Mouse (Mus musculus): ENCODE results near the gene Nfia. TPM values are rescaled to one million over a fixed set of nuclear protein-coding genes. Genes with fewer than 3 reads are reported as not detected.

Nfia gene
- polyA plus RNA-seq, 1 experiment from 2014 or later, result 37.2 TPM

DNA sequence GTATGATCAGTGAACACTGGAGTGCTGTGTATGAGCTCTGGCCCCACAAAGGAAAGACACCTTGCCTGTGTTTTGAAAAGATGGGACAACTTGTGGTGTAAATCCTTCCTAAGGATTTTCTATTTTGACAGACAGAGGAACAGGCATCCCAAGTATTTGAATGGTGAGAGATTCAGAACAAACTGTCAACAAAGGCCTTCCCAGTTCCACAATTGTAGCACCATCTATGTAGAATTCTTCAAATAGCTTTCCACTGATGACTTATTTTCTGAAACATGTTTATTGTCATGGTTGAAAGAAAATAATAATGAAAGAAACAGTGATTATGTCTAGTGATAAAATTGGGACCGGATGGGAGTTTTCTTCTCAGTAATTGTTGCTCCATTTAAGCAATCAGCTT is 45.2 kb downstream of the Nfia start:
- H3K27ac ChIP-seq (replicated peaks; ENCODE audit: low read depth, low read length), result no peak overlapping the region
- H3K9ac ChIP-seq (replicated peaks; ENCODE audit: low read length), result no peak overlapping the region
- H3K27me3 ChIP-seq (ENCODE audit: control insufficient read depth, insufficient read depth, low read length), result no peaks in the 10 kb centered on the region
- H3K4me2 ChIP-seq (ENCODE audit: low read length), result no peak overlapping the region
- H3K4me1 ChIP-seq (ENCODE audit: control insufficient read depth, insufficient read depth, low read length), result no peaks in the 10 kb centered on the region
- H3K36me3 ChIP-seq (ENCODE audit: control insufficient read depth, insufficient read depth, low read length), result no peaks in the 10 kb centered on the region
- H3K9me3 ChIP-seq (ENCODE audit: control insufficient read depth, low read length), result no peaks in the 10 kb centered on the region
- no peak for ATAC-seq (ENCODE audit: low FRiP score, low TSS enrichment)
- no peak overlapping the region for H3K4me3 ChIP-seq (replicated peaks; ENCODE audit: low read depth, low read length)
- DNase-seq, result no peak
- 94% methylated on average over 1 of the region's 1 CpGs for WGBS

DNA sequence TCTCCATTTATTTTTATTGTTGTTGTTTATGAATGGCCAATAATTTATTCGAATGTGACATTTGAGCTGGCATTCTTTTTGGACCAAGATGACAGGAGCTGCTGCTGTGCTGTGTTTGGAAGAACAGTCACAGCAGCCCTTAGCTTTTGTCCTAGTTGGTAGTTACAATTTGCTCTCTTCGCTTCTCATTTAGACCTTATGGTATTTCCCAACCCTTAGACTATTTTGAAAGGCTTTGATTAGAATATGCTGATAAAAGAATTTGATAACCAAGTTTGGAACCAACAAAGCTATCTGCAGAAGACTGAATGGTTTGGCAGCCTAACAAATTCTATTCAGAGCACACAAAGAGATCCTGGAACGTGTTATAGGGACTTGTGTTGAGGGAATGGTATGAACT is 46.0 kb downstream of the Nfia start:
- WGBS, result 77% methylated on average over 3 of the region's 3 CpGs
- DNase-seq (no peak), ATAC-seq (ENCODE audit: low FRiP score, low TSS enrichment) (no peak)
- Histone ChIP-seq H3K9ac (replicated peaks; ENCODE audit: low read length) (no peak overlapping the region), H3K9me3 (ENCODE audit: control insufficient read depth, low read length) (no peaks in the 10 kb centered on the region), H3K36me3 (ENCODE audit: control insufficient read depth, insufficient read depth, low read length) (no peaks in the 10 kb centered on the region), H3K27me3 (ENCODE audit: control insufficient read depth, insufficient read depth, low read length) (no peaks in the 10 kb centered on the region), H3K27ac (replicated peaks; ENCODE audit: low read depth, low read length) (no peak overlapping the region), H3K4me2 (ENCODE audit: low read length) (no peak overlapping the region), H3K4me1 (ENCODE audit: control insufficient read depth, insufficient read depth, low read length) (no peaks in the 10 kb centered on the region), H3K4me3 (replicated peaks; ENCODE audit: low read depth, low read length) (no peak overlapping the region)

DNA sequence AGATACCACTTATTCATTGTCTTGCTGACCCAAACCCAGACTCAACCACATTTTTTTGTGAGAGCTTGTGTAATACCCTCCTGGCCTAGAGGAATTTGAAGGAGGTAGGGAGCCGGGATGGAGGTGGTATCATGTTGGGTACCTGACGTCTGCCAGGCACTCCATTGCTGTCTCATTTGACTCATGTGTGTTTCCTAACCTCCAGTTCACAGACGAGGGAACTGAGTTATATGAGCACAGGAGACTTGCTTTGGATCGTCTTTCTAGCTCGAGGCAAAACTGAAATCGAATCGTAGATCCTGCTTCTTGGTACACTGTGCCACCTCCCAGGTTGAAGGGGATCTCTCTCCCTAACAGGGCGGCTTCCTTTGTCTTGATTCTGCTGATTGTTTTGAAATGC is 46.6 kb downstream of the Nfia start:
- ATAC-seq (ENCODE audit: low FRiP score, low TSS enrichment), result no peak
- 90% methylated on average over 8 of the region's 8 CpGs for whole genome bisulfite sequencing
- DNase-seq, result no peak

DNA sequence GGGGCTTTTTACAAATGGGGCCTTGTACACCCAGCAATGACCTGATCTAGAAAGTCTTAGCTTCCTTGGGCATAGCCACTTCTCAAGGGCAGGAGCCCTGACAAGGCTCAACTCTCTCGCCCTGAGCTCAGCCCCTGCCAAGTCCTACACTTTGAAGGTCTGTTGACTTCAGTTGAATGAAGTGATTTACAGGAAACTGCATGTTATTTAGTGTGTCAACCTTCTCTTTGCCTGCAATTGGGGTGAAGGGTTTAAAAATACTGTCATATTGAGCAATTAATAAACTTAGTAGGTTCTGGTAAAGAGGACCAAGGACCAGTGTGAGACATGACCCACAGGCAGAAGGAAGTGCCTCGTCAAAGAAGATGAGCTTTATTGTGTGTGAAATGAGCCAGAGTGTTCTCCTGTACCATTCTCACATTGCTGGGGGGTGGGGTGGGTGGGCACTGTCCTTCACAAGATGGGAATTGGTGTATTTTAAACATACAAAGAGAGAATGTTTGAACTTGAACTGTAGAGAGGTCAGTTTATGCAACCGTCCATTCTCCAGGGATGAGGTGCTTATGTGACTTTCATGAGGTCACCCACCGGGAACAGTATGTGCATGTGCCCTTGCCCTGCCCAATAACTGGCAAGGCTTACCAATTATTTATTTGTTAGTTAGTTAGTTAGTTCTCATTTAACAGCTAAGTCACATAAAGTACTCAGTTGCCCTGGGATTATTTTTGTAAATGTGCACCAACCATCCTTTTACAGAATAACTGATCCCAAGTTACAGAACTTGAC is 48.1 kb downstream of the Nfia start:
- H3K4me1 ChIP-seq (ENCODE audit: control insufficient read depth, insufficient read depth, low read length), result peaks cover 12% of the 10 kb centered on the region

More for the DNA sequence above, 46.6 kb downstream of the Nfia start:
- no peak overlapping the region for H3K27ac ChIP-seq (replicated peaks; ENCODE audit: low read depth, low read length)
- no peaks in the 10 kb centered on the region; the same call in 1 of the 2 replicates for H3K4me1 ChIP-seq (ENCODE audit: control insufficient read depth, insufficient read depth, low read length)
- H3K4me3 ChIP-seq (replicated peaks; ENCODE audit: low read depth, low read length), result no peak overlapping the region
- H3K4me2 ChIP-seq (ENCODE audit: low read length), result no peak overlapping the region
- H3K9ac ChIP-seq (replicated peaks; ENCODE audit: low read length), result no peak overlapping the region
- H3K27me3 ChIP-seq (ENCODE audit: control insufficient read depth, insufficient read depth, low read length), result no peaks in the 10 kb centered on the region
- H3K9me3 ChIP-seq (ENCODE audit: control insufficient read depth, low read length), result no peaks in the 10 kb centered on the region
- no peaks in the 10 kb centered on the region for H3K36me3 ChIP-seq (ENCODE audit: control insufficient read depth, insufficient read depth, low read length)

DNA sequence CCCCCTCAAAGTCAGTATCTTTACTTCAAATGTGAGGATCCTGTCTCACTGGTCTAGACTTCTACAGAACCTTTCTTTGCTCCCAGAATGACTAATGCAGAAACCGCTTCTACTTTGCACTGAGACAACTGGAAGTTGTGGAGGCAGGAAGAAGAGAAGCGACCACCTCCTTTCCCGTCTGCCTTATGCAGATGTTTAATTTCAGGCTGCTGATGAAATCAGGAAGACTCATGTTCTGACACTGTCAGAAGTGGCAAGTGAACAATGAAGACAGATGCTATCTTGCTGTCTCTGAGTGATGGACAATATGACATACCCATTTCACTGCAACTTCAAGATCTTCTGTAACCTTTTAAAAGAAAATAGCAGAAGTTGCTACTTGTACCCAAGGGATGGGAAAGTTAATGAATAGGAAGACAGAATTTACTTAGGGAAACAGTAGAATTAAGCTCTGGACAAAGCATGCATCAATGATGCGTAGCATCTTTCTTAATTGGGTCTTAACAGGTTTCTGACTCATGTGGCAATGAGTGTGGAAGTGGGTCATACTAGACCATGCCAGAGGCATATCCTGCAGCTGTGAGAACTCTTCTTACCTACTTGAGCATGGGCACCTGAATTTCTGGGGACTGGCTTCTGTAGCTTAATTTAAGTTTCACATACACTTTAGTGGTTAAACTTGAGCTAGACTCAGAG is 49.2 kb downstream of the Nfia start:
- ATAC-seq (ENCODE audit: low FRiP score, low TSS enrichment) (no peak), DNase-seq (no peak)
- H3K27ac ChIP-seq (replicated peaks; ENCODE audit: low read depth, low read length), result no peak overlapping the region
- H3K4me2 ChIP-seq (ENCODE audit: low read length), result no peak overlapping the region
- H3K9me3 ChIP-seq (ENCODE audit: control insufficient read depth, low read length), result no peaks in the 10 kb centered on the region
- H3K4me1 ChIP-seq (ENCODE audit: control insufficient read depth, insufficient read depth, low read length), result peaks cover 19% of the 10 kb centered on the region
- no peak overlapping the region for H3K9ac ChIP-seq (replicated peaks; ENCODE audit: low read length)
- WGBS, result 89% methylated on average over 4 of the region's 4 CpGs
- H3K27me3 ChIP-seq (ENCODE audit: control insufficient read depth, insufficient read depth, low read length), result no peaks in the 10 kb centered on the region
- no peak overlapping the region for H3K4me3 ChIP-seq (replicated peaks; ENCODE audit: low read depth, low read length)
- H3K36me3 ChIP-seq (ENCODE audit: control insufficient read depth, insufficient read depth, low read length), result no peaks in the 10 kb centered on the region

More for the DNA sequence above, 48.1 kb downstream of the Nfia start:
- H3K36me3 ChIP-seq (ENCODE audit: control insufficient read depth, insufficient read depth, low read length), result no peaks in the 10 kb centered on the region
- DNase-seq (no peak), ATAC-seq (ENCODE audit: low FRiP score, low TSS enrichment) (no peak)
- no peaks in the 10 kb centered on the region for H3K27me3 ChIP-seq (ENCODE audit: control insufficient read depth, insufficient read depth, low read length)
- no peaks in the 10 kb centered on the region for H3K9me3 ChIP-seq (ENCODE audit: control insufficient read depth, low read length)
- WGBS, result 89% methylated on average over 4 of the region's 4 CpGs
- no peak overlapping the region for H3K27ac ChIP-seq (replicated peaks; ENCODE audit: low read depth, low read length)
- H3K9ac ChIP-seq (replicated peaks; ENCODE audit: low read length), result no peak overlapping the region
- no peak overlapping the region for H3K4me3 ChIP-seq (replicated peaks; ENCODE audit: low read depth, low read length)
- no peak overlapping the region for H3K4me2 ChIP-seq (ENCODE audit: low read length)

DNA sequence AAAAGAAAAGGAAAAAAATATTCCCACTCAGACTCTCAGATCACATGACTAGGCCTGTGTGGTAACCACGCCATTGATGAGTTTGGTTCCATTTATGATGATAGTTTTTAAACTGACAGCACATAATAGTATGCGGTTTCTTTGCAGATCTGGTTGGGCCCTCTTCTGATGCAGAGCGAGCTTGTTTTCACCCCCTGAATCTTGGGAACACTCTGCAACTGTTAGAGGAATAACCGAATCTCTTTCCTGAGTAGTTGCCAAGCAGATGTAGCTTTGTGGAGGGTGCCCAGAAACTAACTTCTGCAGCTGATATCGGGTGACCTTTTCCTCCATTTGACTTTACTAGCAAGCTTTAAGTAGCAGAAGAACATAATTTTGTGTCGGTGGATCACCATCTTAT is 51.0 kb downstream of the Nfia start:
- ATAC-seq (ENCODE audit: low FRiP score, low TSS enrichment) (no peak), DNase-seq (no peak)
- Histone ChIP-seq H3K4me3 (replicated peaks; ENCODE audit: low read depth, low read length) (no peak overlapping the region), H3K36me3 (ENCODE audit: control insufficient read depth, insufficient read depth, low read length) (no peaks in the 10 kb centered on the region), H3K4me1 (ENCODE audit: control insufficient read depth, insufficient read depth, low read length) (peaks cover 28% of the 10 kb centered on the region), H3K9me3 (ENCODE audit: control insufficient read depth, low read length) (no peaks in the 10 kb centered on the region), H3K27ac (replicated peaks; ENCODE audit: low read depth, low read length) (no peak overlapping the region), H3K4me2 (ENCODE audit: low read length) (no peak overlapping the region), H3K9ac (replicated peaks; ENCODE audit: low read length) (no peak overlapping the region), H3K27me3 (ENCODE audit: control insufficient read depth, insufficient read depth, low read length) (no peaks in the 10 kb centered on the region)
- WGBS, result 88% methylated on average over 6 of the region's 6 CpGs

DNA sequence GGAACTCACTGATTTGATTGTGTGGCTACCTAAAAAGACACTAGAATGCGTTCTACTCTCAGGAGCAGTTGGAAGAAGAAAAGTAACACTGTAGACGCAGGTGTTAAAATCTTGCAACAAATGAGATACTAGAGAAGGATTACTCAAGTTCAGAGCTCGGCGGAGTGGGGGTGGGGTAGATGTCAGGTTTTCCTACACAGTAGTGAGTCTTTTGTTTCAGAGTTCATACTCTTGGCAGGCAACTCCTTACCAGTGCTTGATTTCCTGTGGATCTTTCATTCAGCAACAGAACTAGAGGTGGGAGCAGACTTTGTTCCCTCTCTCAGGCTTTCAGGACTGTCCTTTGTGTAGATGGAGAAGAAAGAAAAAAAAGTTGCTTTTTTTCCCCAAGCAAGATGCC is 51.9 kb downstream of the Nfia start:
- 28% methylated on average over 4 of the region's 4 CpGs for WGBS
- no peaks in the 10 kb centered on the region for H3K9me3 ChIP-seq (ENCODE audit: control insufficient read depth, low read length)
- H3K4me1 ChIP-seq (ENCODE audit: control insufficient read depth, insufficient read depth, low read length), result peaks cover 28% of the 10 kb centered on the region
- no peak overlapping the region for H3K4me2 ChIP-seq (ENCODE audit: low read length)
- no peak overlapping the region for H3K4me3 ChIP-seq (replicated peaks; ENCODE audit: low read depth, low read length)
- H3K27ac ChIP-seq (replicated peaks; ENCODE audit: low read depth, low read length), result no peak overlapping the region
- no peak overlapping the region for H3K9ac ChIP-seq (replicated peaks; ENCODE audit: low read length)
- no peak for ATAC-seq (ENCODE audit: low FRiP score, low TSS enrichment)
- peaks cover under 1% of the 10 kb centered on the region; the same call in 1 of the 2 replicates for H3K27me3 ChIP-seq (ENCODE audit: control insufficient read depth, insufficient read depth, low read length)
- DNase-seq, result peak; percentile 43
- no peaks in the 10 kb centered on the region for H3K36me3 ChIP-seq (ENCODE audit: control insufficient read depth, insufficient read depth, low read length)

DNA sequence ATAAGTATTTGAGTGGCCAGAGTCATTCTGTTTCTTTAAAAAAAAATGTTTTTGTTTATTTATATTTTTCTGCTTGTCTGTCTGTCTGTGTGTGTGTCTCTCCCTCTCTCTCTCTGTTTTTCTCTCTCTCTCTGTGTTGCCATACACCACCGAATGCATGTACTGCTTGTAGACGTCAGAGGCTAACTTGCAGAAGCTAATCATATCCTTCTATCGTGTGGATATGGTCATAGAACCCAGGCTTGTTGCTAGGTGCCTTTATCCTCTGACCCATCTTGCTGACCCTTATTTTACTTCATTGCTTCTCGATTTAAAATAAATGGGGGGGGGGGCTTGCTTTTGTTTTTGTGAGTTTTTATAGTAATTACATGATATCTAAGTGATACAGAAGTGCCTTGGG is 52.9 kb downstream of the Nfia start:
- H3K4me2 ChIP-seq (ENCODE audit: low read length), result no peak overlapping the region
- WGBS, result 12% methylated on average over 4 of the region's 4 CpGs
- peak; percentile 57; the same call in 1 of the 2 replicates for ATAC-seq (ENCODE audit: low FRiP score, low TSS enrichment)

DNA sequence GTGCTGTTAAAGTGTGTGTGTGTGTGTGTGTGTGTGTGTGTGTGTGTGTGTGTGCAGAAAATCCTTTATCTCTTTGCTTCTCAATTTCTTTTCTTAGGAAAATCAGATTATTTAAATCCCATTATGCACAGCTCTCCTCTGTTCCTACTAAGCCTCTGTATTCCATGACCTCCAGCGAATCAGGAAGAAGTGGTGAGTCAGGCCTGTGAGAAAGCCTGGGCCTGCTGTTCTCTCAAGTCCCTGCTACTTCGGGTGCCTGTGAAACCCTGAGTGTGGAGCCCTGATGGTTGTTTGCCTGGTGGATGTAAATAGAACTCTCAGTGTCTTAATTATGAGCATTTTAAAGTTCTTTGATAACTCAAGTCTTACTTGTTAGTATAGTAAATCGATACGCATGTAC is 53.3 kb downstream of the Nfia start:
- no peak overlapping the region for H3K9ac ChIP-seq (replicated peaks; ENCODE audit: low read length)
- H3K27me3 ChIP-seq (ENCODE audit: control insufficient read depth, insufficient read depth, low read length), result peaks cover 3% of the 10 kb centered on the region; the same call in 1 of the 2 replicates
- peak; percentile 69 for DNase-seq
- H3K4me3 ChIP-seq (replicated peaks; ENCODE audit: low read depth, low read length), result no peak overlapping the region
- no peaks in the 10 kb centered on the region for H3K36me3 ChIP-seq (ENCODE audit: control insufficient read depth, insufficient read depth, low read length)
- no peaks in the 10 kb centered on the region for H3K9me3 ChIP-seq (ENCODE audit: control insufficient read depth, low read length)
- ATAC-seq (ENCODE audit: low FRiP score, low TSS enrichment), result peak; percentile 83
- peaks cover 28% of the 10 kb centered on the region for H3K4me1 ChIP-seq (ENCODE audit: control insufficient read depth, insufficient read depth, low read length)
- H3K27ac ChIP-seq (replicated peaks; ENCODE audit: low read depth, low read length), result no peak overlapping the region
- 34% methylated on average over 4 of the region's 4 CpGs for WGBS
- no peak overlapping the region for H3K4me2 ChIP-seq (ENCODE audit: low read length)

More for the DNA sequence above, 52.9 kb downstream of the Nfia start:
- Histone ChIP-seq H3K9me3 (ENCODE audit: control insufficient read depth, low read length) (no peaks in the 10 kb centered on the region), H3K9ac (replicated peaks; ENCODE audit: low read length) (no peak overlapping the region), H3K27ac (replicated peaks; ENCODE audit: low read depth, low read length) (no peak overlapping the region), H3K4me1 (ENCODE audit: control insufficient read depth, insufficient read depth, low read length) (peaks cover 28% of the 10 kb centered on the region), H3K4me3 (replicated peaks; ENCODE audit: low read depth, low read length) (no peak overlapping the region), H3K36me3 (ENCODE audit: control insufficient read depth, insufficient read depth, low read length) (no peaks in the 10 kb centered on the region), H3K27me3 (ENCODE audit: control insufficient read depth, insufficient read depth, low read length) (peaks cover 3% of the 10 kb centered on the region; the same call in 1 of the 2 replicates)
- DNase-seq, result no peak

Measured in midbrain, embryonic 14.5 days (tissue).